Mouse (Mus musculus) lung, postnatal 0 days (tissue): ENCODE measurements around the gene Olfr20. TPM values are rescaled to one million over a fixed set of nuclear protein-coding genes. Genes with fewer than 3 reads are reported as not detected.

Experiments
- ATAC-seq: fragments of 200-750 bp; cut with Nextera tagmentation; 2 replicates; pipeline ENCODE4 v1.8.0; 2017; ENCODE audit warnings: moderate library complexity
- DNase-seq: peaks from one replicate; pipeline ENCODE4 v3.0.0-alpha.2; 2016; ENCODE audit warnings: low spot score
- H3K27ac ChIP-seq: fragments of 300-500 bp; sonication (generic); 2 replicates; pipeline ENCODE4 v1.5.1; 2014; ENCODE audit warnings: antibody characterized with exemption, mild to moderate bottlenecking, low read length, mixed read lengths
- H3K27me3 ChIP-seq: fragments of 300-500 bp; sonication (generic); replicated peaks from 2 replicates; pipeline ENCODE4 v1.6.1; 2014; ENCODE audit warnings: low read length, mixed read lengths; ENCODE audit not compliant: insufficient read depth
- H3K36me3 ChIP-seq: fragments of 300-500 bp; sonication (generic); 2 replicates; pipeline ENCODE4 v1.6.1; 2014; ENCODE audit warnings: low read length, mixed read lengths; ENCODE audit not compliant: insufficient read depth
- H3K4me1 ChIP-seq: fragments of 300-500 bp; sonication (generic); 2 replicates; pipeline ENCODE4 v1.6.1; 2014; ENCODE audit warnings: antibody characterized with exemption, low read depth, low read length, mixed read lengths; ENCODE audit not compliant: insufficient read depth
- H3K4me2 ChIP-seq: fragments of 300-500 bp; sonication (generic); replicated peaks from 2 replicates; pipeline ENCODE4 v1.6.1; 2014; ENCODE audit warnings: low read depth, mild to moderate bottlenecking, low read length, moderate library complexity, mixed read lengths
- H3K4me3 ChIP-seq: fragments of 300-500 bp; sonication (generic); 2 replicates; pipeline ENCODE4 v1.5.1; 2014; ENCODE audit warnings: low read depth, low read length
- H3K9ac ChIP-seq: fragments of 300-500 bp; sonication (generic); replicated peaks from 2 replicates; pipeline ENCODE4 v1.6.1; 2014; ENCODE audit warnings: low read depth, mild to moderate bottlenecking
- H3K9me3 ChIP-seq: fragments of 300-500 bp; sonication (generic); 2 replicates; pipeline ENCODE4 v1.6.1; 2016; ENCODE audit warnings: low read length, mixed read lengths
- CTCF ChIP-seq: IDR thresholded peaks from 2 replicates; pipeline ENCODE4 v1.5.1; 2016; ENCODE audit warnings: antibody characterized with exemption, mild to moderate bottlenecking
- EP300 ChIP-seq: IDR thresholded peaks from 2 replicates; pipeline ENCODE4 v1.6.1; 2016; ENCODE audit warnings: antibody characterized with exemption, mild to moderate bottlenecking, control low read depth
- WGBS: fragments of 180-500 bp; shearing (Covaris S2); extraction: QIAGEN DNeasy Blood & Tissue Kit; methylation state at CpG from one replicate; pipeline ENCODE4 v1.1.7; 2014; 5-methylcytosine and 5-hydroxymethylcytosine counted together
- polyA plus RNA-seq: library from polyadenylated mRNA; unstranded; fragments of >200 nt; fragmentation: Nextera tagmentation; extraction: Ambion mirVana; gene quantifications from 2 replicates; pipeline ENCODE4 v1.2.1, GENCODE M21; 2015

Olfr20 gene
- polyA plus RNA-seq, 1 experiment from 2014 or later, result not detected

DNA sequence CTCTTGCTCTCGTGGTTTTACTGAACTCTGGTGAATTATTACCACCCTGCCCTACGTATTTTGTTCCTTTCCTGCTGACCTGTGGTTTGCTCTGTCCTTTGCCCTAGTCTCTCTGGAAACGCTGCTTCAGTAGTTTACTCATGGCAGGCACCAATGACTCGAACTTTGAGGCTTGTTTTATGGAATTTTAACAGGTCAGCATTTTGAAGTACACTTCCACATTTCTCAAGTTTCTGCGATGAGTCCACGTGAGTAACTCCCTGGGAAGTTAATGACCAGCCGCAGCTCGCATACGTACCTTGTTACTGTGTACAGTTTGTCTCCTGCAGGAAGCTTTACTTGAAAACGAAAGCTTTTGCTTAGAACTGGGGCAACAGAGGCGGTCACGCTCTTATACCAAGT lies 24.1 kb upstream of the Olfr20 start:
- H3K27ac ChIP-seq, result peak overlapping the region; percentile 28; the same call in 1 of the 2 replicates
- DNase-seq, result peak; percentile 68

DNA sequence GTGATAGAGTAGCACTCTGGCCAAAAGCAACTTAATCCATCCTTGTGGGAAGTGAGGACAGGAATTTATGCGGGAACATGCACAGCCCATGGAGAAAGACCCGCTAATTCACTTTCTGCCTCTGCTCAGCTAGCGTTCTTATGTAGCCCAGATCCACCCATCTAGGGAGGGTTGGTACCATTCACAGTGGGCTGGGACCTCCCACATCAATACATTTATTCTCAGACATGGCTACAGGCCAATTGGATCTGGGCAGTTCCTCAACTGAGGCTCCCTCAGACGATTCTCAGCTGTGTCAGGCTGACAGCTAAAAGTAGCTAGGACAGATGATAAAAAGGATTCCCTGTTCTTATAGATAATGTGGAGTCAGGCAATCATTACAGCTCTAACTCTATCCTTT lies 23.2 kb upstream of the Olfr20 start:
- no peak overlapping the region for H3K4me3 ChIP-seq
- H3K9ac ChIP-seq, result no peak overlapping the region
- peak; percentile 53; the same call in 1 of the 2 replicates for ATAC-seq
- H3K36me3 ChIP-seq, result no peaks in the 10 kb centered on the region
- TF ChIP-seq EP300 (no peak), CTCF (no peak)
- H3K4me2 ChIP-seq, result no peak overlapping the region
- peak; percentile 24 for DNase-seq
- H3K27ac ChIP-seq, result no peak overlapping the region
- H3K27me3 ChIP-seq, result no peaks in the 10 kb centered on the region
- 60% methylated on average over 4 of the region's 4 CpGs for WGBS
- no peaks in the 10 kb centered on the region for H3K4me1 ChIP-seq
- H3K9me3 ChIP-seq, result no peaks in the 10 kb centered on the region

More for the DNA sequence above, 24.1 kb upstream of the Olfr20 start:
- no peak for TF ChIP-seq EP300
- no peak for TF ChIP-seq CTCF
- Histone ChIP-seq H3K4me3 (no peak overlapping the region), H3K4me1 (no peaks in the 10 kb centered on the region), H3K27me3 (no peaks in the 10 kb centered on the region), H3K9ac (no peak overlapping the region), H3K4me2 (peak overlapping the region; percentile 29), H3K36me3 (no peaks in the 10 kb centered on the region), H3K9me3 (no peaks in the 10 kb centered on the region)
- ATAC-seq, result peak; percentile 70
- WGBS, result 28% methylated on average over 12 of the region's 12 CpGs

- Histone ChIP-seq H3K4me2 (no peak within 1 kb of the TSS), H3K27ac (no peak within 1 kb of the TSS), H3K27me3 (no peaks in the 10 kb centered on the region), H3K4me3 (no peak within 1 kb of the TSS), H3K36me3 (no peaks in the 10 kb centered on the region), H3K9me3 (no peaks in the 10 kb centered on the region), H3K9ac (no peak within 1 kb of the TSS), H3K4me1 (no peaks in the 10 kb centered on the region)
- DNase-seq, result no peak
- no peak for ATAC-seq
- WGBS, result 75% methylated on average over 27 of the region's 27 CpGs
- no peak for TF ChIP-seq EP300
- TF ChIP-seq CTCF, result no peak
Measured at GRCm38 (mm10) chr11:73329442-73329841, 21.1 kb upstream of the Olfr20 start, which contains the start of the genes Aspa, Gm49340 and Spata22. TSS of gene Aspa (minus strand) at chr11:73329596. TSS of gene Gm49340 (plus strand) at chr11:73329741. TSS of gene Spata22 (plus strand) at chr11:73329741.

DNA sequence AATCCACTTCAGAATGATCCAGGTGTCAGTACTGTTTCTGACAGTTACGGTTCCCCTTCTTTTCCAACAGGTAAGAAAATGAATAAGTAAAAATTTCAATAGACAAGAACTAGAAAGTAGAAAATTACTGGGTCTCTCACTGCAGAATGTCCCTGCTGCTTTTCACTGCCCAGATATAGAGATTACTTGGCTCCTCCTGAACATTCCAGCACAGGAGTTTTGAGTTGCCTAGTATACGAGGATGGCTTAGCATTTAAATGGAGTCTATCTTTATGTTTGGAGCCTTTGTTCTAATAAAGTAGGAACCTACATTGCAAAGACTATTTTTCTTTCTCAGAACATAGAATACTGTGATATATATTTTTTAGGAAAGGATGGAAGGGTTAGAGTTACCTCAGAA lies 17.2 kb upstream of the Olfr20 start:
- H3K4me1 ChIP-seq, result no peaks in the 10 kb centered on the region
- no peak overlapping the region for H3K27ac ChIP-seq
- no peak for DNase-seq
- no peaks in the 10 kb centered on the region for H3K9me3 ChIP-seq
- no peak for ATAC-seq
- no peak for TF ChIP-seq CTCF
- TF ChIP-seq EP300, result no peak
- H3K36me3 ChIP-seq, result no peaks in the 10 kb centered on the region
- no peaks in the 10 kb centered on the region for H3K27me3 ChIP-seq
- 72% methylated on average over 2 of the region's 2 CpGs for WGBS
- no peak overlapping the region for H3K4me3 ChIP-seq
- H3K4me2 ChIP-seq, result no peak overlapping the region
- H3K9ac ChIP-seq, result no peak overlapping the region

GRCm38 (mm10) chr11:73336919-73337318 lies 13.7 kb upstream of the Olfr20 start:
- Histone ChIP-seq H3K4me3 (no peak overlapping the region), H3K4me1 (no peaks in the 10 kb centered on the region), H3K36me3 (no peaks in the 10 kb centered on the region), H3K9ac (no peak overlapping the region), H3K27me3 (no peaks in the 10 kb centered on the region), H3K4me2 (no peak overlapping the region), H3K27ac (no peak overlapping the region), H3K9me3 (no peaks in the 10 kb centered on the region)
- DNase-seq (no peak), ATAC-seq (no peak)
- TF ChIP-seq CTCF (no peak), EP300 (no peak)
- 69% methylated on average over 4 of the region's 4 CpGs for WGBS

DNA sequence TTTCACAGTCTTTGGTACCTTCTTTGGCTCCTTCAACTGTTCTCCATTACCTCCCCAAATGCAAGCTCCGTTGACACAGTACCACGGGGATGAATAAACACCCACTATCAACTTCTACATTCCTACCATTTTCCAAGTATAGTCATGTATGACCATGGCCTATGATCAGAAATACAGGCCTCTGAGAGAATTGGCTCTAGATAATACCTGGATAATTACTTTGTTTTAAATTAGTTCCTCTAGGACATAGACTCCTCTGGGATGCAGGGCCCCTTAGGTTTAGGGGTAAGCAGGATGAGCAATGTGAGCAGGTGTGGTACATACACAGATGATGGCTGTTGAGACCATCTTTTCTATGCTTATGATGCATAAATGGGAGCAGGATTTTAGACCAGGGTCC lies 20.4 kb downstream of the Olfr20 start, which contains the start of gene Olfr376:
Olfr376 (plus strand) TSS at position 301 of the 400 bp plus-strand sequence.
- DNase-seq (no peak), ATAC-seq (no peak)
- no peak within 1 kb of the TSS for H3K4me2 ChIP-seq
- no peaks in the 10 kb centered on the region for H3K4me1 ChIP-seq
- WGBS, result 83% methylated on average over 2 of the region's 2 CpGs
- no peak within 1 kb of the TSS for H3K9ac ChIP-seq
- H3K27me3 ChIP-seq, result no peaks in the 10 kb centered on the region
- H3K9me3 ChIP-seq, result no peaks in the 10 kb centered on the region
- H3K27ac ChIP-seq, result no peak within 1 kb of the TSS
- H3K4me3 ChIP-seq, result no peak within 1 kb of the TSS
- no peak for TF ChIP-seq EP300
- TF ChIP-seq CTCF, result no peak
- H3K36me3 ChIP-seq, result no peaks in the 10 kb centered on the region

DNA sequence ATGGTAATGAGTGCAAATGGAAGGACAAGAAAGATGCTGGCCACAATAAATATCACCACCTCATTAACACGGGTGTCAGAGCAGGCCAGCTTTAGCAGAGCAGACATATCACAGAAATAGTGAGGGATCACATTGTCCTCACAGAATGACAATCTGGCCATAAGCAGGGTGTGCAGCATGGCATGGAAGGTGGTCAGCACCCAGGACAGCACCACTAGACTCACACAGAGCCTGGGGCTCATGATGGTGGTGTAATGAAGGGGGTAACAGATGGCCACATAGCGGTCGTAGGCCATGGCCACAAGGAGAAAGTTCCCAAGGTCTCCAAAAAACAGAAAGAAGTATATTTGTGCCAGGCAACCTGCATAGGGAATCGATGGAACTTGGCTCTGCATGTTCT lies 44.8 kb downstream of the Olfr20 start:
- Histone ChIP-seq H3K27me3 (no peaks in the 10 kb centered on the region), H3K9me3 (no peaks in the 10 kb centered on the region), H3K9ac (no peak overlapping the region), H3K36me3 (no peaks in the 10 kb centered on the region), H3K4me2 (no peak overlapping the region), H3K4me3 (no peak overlapping the region), H3K27ac (no peak overlapping the region), H3K4me1 (no peaks in the 10 kb centered on the region)
- ATAC-seq (no peak), DNase-seq (no peak)
- TF ChIP-seq CTCF (no peak), EP300 (no peak)
- WGBS, result 56% methylated on average over 4 of the region's 4 CpGs
